Mouse (Mus musculus): ENCODE data around the gene Lpin2. TPM values are rescaled to one million over a fixed set of nuclear protein-coding genes. Genes with fewer than 3 reads are reported as not detected.

Gene Lpin2
- total RNA-seq, 1 experiment from 2014 or later = 97.0 TPM

DNA sequence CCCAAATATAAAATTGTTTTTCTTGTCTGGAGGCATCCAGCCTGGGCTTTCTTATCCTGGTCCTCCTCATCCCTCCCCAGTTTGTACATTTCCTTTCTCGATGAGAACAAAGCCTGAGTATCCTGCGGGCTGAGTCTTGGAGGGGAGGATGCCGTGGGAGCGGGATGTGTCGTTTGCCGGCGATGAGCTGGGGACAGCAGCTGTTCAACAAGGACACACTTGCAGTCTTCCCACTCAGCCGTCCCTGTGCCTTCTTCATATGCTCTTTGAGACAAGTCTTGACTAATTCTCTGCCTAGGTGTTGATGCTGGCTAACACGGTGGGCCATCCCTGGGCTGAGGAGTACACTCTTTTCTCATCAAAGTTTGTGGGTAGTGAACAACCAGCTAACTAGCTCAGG lies 13.5 kb upstream of the Lpin2 start:
- ATAC-seq (replicated peaks; ENCODE audit: low read depth, poor library complexity, severe bottlenecking) = no peak

GRCm38 (mm10) chr17:71169639-71170038 lies 12.7 kb upstream of the Lpin2 start:
- no peak for ATAC-seq (replicated peaks; ENCODE audit: low read depth, poor library complexity, severe bottlenecking)

DNA sequence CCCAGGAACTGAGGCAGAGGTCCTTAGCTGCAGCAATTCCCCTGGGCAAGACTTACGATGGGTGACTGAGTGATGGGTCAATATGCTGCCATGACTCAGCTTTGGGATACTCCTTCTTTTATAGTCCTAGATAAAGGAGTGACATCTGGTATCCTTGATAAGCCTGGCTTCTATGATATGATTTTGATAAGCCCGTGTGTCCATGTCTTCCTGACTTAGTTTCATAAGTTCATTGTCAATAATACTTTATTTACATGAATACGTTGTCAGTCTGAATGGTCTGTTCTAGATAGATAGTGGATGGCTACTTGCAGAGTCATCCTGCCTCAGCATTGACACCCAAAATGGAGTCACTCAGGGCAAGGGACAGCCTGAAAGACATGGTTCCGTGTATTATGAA lies 11.2 kb upstream of the Lpin2 start:
- ATAC-seq (replicated peaks; ENCODE audit: low read depth, poor library complexity, severe bottlenecking) = no peak

DNA sequence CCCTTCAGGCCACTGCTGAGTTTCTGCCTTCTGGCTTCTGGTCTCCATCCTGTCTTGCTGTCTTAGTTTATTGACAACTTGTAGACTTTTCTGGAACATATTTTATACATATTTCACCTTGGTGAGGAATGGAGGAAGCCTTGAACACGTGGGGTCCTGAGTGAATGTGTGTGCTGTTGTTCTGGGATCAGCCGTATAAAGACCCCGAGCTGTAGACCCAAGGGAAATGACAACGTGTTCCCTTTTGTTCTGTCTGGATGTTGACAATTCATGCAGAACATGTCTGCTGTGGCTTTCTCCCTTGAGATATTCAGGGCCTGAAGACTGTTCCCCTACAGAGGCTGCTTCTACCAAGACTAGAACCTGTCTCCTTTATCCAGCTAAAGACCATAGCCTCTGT lies 5.0 kb upstream of the Lpin2 start:
- ATAC-seq (replicated peaks; ENCODE audit: low read depth, poor library complexity, severe bottlenecking) = no peak

GRCm38 (mm10) chr17:71177949-71178348 lies 4.4 kb upstream of the Lpin2 start:
- ATAC-seq (replicated peaks; ENCODE audit: low read depth, poor library complexity, severe bottlenecking) = no peak

- peak; percentile 40 for ATAC-seq (replicated peaks; ENCODE audit: low read depth, poor library complexity, severe bottlenecking)
Measured at GRCm38 (mm10) chr17:71178530-71179181, 3.7 kb upstream of the Lpin2 start.

GRCm38 (mm10) chr17:71179551-71180309 lies 2.6 kb upstream of the Lpin2 start:
- ATAC-seq (replicated peaks; ENCODE audit: low read depth, poor library complexity, severe bottlenecking) = no peak

- ATAC-seq (replicated peaks; ENCODE audit: low read depth, poor library complexity, severe bottlenecking) = no peak
Measured at GRCm38 (mm10) chr17:71180601-71181000, 1.8 kb upstream of the Lpin2 start.

DNA sequence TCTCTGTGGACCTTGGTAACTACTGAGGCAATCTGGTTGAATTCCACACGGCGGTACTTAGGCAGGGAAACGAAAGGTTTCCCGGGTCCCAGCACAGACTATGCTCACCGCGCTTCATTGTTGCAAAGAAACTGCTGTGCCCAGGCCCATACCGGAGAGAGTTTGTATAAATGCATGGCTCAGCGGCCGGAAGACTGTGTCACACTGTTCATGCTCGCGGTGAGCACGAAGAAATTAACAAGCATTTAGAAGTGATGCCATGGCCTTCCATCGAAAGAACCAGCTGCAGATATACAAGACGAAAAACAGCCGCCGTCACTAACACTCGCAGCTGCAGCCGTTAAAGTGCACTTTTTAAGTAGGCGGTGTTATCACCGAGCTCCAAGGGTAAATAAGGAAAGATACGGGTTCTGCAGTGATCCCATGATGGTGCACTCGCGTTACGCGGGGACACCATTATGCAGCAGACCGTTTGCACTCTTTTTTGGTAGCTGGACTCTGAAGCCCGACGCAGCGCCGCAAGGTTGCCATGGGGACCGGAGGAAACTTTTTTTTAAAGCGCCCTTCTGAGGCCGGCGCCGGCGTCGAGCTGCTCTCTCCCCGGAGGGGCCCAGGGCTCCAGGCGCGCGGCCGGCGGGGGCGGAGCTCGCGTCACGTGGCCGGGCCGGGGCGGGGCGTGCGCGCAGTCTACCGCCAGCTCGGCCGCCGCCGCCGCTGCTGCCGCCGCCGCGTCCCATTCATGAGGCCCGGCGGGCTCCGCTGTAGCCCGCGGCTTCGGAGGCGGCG lies 704 bp downstream of the Lpin2 start:
- ATAC-seq (replicated peaks; ENCODE audit: low read depth, poor library complexity, severe bottlenecking) = peak; percentile 51

DNA sequence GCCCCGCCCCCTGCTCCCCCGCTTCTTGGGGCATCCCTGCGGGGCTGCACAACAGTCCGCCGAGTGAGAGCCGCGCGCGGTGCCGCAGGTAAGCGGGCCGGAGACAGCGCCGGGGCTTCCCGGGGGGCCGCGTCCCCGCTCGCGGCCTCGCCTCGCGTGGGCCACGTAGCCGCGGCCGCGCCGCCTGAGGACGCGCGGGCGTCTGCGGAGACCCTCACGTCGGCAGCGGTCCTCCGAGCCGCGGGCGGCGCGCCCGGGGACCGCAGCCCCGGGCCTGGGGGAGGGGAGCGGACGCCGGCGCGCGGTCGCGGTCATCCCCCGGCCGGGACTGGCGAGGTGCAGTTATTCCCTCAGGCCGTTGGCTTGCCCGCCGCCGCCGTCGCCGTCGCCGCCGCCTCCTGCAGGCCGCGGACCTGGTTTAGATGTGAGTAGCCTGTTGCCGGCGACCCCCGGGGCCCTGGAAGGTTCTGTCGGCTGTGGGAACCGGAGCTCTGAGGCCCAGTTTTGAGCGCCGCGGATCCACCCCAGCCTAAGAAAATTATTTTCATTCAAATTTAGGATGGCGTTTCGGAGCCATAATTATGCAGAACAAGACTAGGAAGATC lies 1.4 kb downstream of the Lpin2 start:
- ATAC-seq (replicated peaks; ENCODE audit: low read depth, poor library complexity, severe bottlenecking) = no peak; the same call in 1 of the 2 replicates

DNA sequence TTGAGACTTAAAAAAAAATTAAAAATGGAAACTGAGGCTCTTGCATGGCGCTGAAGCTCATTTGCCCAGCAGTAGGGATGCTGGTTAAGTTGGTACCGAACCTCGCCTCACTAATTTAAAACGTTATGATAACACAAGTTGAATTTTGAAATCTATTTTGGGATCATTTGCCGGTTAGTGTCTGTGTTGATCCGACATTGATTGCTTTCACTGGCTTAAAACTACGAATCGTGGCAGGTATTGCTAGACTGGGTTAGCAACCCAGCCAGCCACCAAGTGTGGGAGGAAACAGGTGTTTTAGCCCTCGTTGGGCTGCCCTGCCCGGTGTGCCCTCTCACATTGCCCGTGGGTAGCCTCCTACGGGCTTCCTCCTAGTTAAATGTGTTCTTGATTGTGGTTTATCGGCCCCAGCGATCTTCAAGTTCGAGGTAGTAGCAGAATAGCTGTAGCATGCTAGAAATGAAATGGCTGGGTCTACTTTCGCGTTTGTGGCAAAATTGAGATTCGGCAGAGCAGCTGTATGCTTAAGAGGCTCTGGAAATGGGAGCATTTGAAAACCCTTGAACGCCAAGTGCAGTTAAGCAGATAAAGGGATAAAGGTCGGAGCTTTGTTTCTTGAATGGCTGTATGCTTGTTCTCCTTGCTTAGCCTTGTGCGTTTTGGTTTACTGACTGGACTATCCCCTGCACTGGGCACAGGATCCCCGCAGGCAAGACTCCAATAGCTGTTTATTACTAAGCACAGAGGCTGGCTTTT lies 2.2 kb downstream of the Lpin2 start:
- ATAC-seq (replicated peaks; ENCODE audit: low read depth, poor library complexity, severe bottlenecking) = peak; percentile 39

DNA sequence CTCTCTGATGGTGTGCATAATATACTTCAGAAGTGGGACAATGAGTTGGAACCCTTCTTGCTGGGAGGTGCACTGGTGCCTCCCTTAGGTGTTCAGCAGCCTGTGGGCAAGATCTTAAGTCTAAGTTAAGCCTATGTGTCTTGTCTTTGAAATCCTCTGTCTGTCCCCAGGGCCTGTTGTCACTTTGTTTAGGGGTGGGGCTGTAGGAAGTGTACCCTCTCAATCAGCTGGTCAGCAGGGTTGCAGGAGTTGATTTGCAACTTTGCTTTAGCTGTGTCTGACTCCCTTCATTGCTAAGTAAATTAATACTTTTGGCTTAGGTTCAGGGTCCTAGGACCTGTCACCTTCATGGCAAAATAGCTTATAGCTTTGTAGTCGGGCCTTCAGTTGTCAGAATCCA lies 3.0 kb downstream of the Lpin2 start:
- no peak for ATAC-seq (replicated peaks; ENCODE audit: low read depth, poor library complexity, severe bottlenecking)

GRCm38 (mm10) chr17:71190589-71190988 lies 8.2 kb downstream of the Lpin2 start:
- 0 out of 2 replicates have a peak, but pooled peaks have one; percentile 12 for ATAC-seq (replicated peaks; ENCODE audit: low read depth, poor library complexity, severe bottlenecking)

DNA sequence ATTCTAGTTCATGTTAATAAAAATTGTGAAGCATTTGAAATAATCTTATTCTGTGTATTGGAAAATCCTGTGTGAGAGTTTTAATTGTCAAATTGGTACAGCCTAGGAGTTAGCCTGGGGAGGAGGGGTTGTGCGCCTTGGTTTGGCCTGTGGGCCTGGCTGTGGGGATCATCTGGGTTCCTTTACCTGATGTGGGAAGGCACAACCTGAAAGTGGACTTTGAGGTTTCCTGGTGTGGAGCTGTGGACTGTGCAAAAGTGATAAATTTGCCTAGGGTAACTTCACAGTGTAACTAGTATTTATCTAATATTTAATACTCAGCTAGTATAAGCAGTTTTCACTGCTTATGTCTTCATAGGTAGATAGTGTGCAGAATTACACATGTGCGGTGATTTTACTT lies 8.7 kb downstream of the Lpin2 start:
- ATAC-seq (replicated peaks; ENCODE audit: low read depth, poor library complexity, severe bottlenecking) = no peak

DNA sequence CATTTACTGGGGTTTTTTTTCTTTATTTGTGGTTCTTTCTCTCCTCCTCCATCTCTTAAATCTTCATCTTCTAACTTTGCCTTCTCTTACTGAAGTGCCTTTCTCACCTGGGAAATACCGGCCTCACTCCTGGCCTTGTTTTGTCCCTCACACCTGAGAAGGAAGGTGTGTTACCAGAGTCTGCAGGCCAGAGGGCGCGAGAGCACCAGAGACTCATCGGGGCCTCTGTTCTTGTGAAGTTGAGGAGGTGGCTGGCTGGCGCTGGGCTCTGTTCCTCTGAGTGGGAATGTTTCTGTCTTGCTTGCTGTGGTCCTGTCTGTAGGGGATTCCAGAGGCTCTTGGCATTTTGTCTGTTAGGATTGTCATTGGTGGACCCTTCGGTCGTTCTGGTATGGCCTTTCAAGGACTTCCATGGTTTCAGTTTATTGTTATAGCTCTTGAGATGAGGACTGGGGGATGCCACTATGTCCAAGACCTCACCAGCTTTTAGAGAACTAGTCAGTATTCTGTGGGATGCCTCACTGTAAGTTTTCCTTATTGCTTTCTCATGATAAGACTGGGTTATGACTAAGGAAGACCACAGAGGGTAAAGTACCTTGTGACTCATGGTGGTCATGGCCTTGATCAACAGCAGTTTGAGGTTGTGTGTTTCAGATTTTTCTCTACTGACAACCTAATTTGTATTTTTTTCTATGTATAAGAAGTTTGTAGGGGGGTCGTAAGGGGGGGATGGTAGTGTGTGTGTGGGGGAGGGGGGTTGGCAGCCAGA lies 9.5 kb downstream of the Lpin2 start:
- ATAC-seq (replicated peaks; ENCODE audit: low read depth, poor library complexity, severe bottlenecking) = peak; percentile 50

GRCm38 (mm10) chr17:71193019-71193418 lies 10.7 kb downstream of the Lpin2 start:
- no peak for ATAC-seq (replicated peaks; ENCODE audit: low read depth, poor library complexity, severe bottlenecking)

GRCm38 (mm10) chr17:71193485-71193884 lies 11.1 kb downstream of the Lpin2 start:
- no peak for ATAC-seq (replicated peaks; ENCODE audit: low read depth, poor library complexity, severe bottlenecking)

DNA sequence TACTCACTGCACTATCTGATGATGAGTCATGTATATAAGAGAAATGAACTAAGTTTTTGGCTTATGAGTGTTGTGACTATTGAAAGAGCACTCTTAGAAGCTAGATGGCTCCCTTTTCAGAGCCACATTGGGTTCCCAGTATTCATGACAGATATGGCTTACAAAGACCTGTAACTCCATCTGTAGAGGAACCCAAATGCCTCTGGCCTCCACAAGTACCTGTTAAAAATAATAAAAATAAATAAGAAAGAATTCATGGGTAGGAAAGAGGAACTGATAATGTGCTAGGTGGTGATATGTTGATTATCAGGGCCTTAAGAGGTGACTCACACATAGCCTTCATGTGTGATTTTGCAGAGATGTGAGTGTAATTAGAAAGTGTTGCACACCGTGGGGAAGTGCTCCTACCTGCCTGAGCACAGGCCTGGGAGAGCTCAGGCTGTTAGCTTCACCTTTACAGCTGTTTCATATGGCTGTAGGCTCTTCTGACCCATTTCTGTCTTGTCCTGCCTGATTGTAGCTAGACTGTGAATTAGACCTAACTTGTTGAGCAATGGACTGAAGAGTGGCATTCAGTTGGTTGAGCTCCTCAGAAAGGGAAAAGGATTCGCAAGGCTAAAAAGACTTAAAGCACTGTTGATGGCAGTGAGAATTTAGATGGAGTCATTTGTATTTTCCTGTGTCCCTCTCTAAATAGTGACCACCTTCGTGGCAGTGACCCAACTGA lies 12.7 kb downstream of the Lpin2 start:
- 0 out of 2 replicates have a peak, but pooled peaks have one; percentile 17 for ATAC-seq (replicated peaks; ENCODE audit: low read depth, poor library complexity, severe bottlenecking)

Data from common myeloid progenitor, adult 5-6 weeks (primary cell).